Mouse (Mus musculus) heart, postnatal 0 days (tissue): ENCODE results near the gene Borcs7.

Experiments
- CTCF ChIP-seq: IDR thresholded peaks from 2 replicates; pipeline ENCODE4 v1.5.1; 2016; ENCODE audit warnings: antibody characterized with exemption, control low read depth, low read depth
- EP300 ChIP-seq: IDR thresholded peaks from 2 replicates; pipeline ENCODE4 v1.6.1; 2016; ENCODE audit warnings: antibody characterized with exemption, low read depth

DNA sequence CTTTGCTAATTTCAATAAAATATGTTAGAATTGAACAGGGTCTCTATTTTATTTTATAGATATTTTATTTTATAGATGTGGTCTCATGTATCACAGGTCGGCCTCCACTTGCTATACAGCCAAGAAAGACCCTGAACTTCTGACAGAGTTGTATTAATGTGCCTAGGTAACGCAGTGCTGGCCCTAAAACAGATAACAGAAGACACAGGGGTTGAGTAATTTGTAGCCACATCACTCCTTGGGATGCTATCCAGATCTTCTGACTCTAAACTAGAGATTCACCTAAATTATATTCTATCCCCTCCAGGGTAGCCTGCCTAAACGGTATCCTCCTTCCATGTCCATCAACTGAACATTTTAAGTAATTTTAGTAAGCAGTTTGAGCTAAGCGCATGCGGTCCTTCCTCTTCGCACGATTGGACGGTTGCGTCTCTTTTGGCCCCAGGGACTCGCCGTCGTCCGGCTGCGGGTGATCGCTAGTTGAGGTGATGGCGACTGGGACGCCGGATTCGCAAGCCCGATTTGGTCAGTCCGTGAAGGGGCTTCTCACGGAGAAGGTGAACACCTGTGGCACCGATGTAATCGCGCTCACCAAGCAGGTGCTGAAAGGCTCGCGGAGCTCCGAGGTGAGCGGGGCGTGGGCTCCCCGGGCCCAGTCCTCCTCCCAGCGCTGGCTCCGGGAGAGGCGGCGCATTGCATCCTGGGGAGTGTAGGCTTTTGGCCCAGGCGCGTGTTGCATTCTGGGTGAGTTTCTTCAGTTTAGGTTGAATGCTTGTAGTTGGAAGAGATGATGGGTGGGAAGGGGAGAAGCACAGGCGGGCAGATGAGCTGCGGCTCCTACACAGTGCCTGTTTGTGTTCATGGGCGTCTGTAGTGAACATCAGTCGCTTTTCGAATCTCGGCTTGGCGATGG is at the start of gene Borcs7:
- no peak for TF ChIP-seq CTCF
- TF ChIP-seq EP300, result no peak; the same call in 1 of the 2 replicates
